In the genomic region with DNA sequence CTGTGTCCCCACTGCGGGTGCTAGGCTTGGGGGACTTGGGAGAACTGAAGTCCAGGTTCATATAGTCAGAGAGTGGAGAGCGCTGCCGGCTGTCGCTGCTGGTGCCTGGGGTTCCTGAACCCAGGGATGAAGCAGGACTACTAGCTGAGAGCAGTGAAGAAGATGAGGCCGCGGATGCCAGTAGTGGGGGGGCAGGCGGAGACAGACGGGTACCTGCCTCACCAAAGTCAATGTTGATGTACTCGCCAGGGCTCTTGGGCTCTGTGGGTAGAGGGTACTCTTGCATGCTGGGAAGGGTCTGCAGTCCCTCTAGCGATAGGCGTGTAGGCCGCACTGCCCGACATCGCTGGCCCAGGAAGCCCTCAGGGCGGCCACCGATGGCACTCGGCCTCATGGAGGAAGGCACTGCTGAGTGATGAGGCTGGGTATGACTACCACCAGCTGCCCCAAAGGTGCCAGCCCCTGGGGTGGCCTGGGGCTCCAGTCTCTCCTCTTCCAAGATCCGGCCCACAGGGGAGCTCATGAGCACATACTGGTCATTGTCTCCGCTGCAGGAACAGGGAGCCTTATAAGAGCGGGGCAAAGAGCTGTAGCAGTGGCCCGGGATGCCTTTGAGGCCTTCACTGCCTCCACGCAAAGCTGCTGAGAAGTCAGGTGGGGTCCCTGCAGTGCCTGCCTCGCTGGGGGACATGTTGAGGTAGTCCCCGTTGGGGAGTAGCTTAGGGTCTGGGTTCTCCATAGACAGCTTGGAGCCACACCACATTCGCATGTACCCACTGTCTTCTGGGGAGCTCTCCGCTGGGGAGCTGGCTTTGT, we compare ENCODE assay signal across 7 mouse cellular contexts. TPM values are rescaled to one million over a fixed set of nuclear protein-coding genes. Genes with fewer than 3 reads are reported as not detected.
A peak's percentile ranks its signal among the peaks of the same experiment; 100 is the strongest.
DNase-seq lines count a peak whose midpoint lies in the region; ATAC-seq lines count a peak whose summit lies in the region.

No protein-coding gene starts in this region.

- no peak overlapping the region for H3K27ac ChIP-seq in lung, embryonic 15.5 days
- H3K27ac ChIP-seq in hindbrain, embryonic 10.5 days: peak overlapping the region; percentile 99

- WGBS in lung, embryonic 15.5 days: 87% methylated on average over 26 of the region's 26 CpGs
- WGBS in hindbrain, embryonic 10.5 days: 89% methylated on average over 26 of the region's 26 CpGs

- no peaks in the 10 kb centered on the region for H3K9me3 ChIP-seq in lung, embryonic 15.5 days
- no peaks in the 10 kb centered on the region for H3K9me3 ChIP-seq in hindbrain, embryonic 10.5 days

- peak overlapping the region; percentile 68; the same call in 1 of the 2 replicates for H3K4me3 ChIP-seq in lung, embryonic 15.5 days
- H3K4me3 ChIP-seq in hindbrain, embryonic 10.5 days: peak overlapping the region; percentile 88

- H3K9ac ChIP-seq in lung, embryonic 15.5 days: no peak overlapping the region

- H3K4me1 ChIP-seq in lung, embryonic 15.5 days: peaks cover 63% of the 10 kb centered on the region
- H3K4me1 ChIP-seq in hindbrain, embryonic 10.5 days (replicated peaks): peaks cover 88% of the 10 kb centered on the region

- DNase-seq in lung, adult 18-20 months: no peak
- DNase-seq in cerebellum, adult 9-10 months: peak; percentile 53
- no peak for DNase-seq in hindbrain, embryonic 10.5 days (ENCODE audit: low spot score)
- DNase-seq in lung, postnatal 10 days: peak; percentile 10
- DNase-seq in layer of hippocampus, adult 8-10 months (ENCODE audit: low spot score in 2 of 2): no peak
- DNase-seq in natural killer cell, adult 2 months (ENCODE audit: low spot score in 2 of 2): no peak

- no peaks in the 10 kb centered on the region for H3K36me3 ChIP-seq in lung, embryonic 15.5 days
- H3K36me3 ChIP-seq in hindbrain, embryonic 10.5 days: peaks cover 27% of the 10 kb centered on the region

- ATAC-seq in lung, embryonic 15.5 days (ENCODE audit: borderline replicate concordance, extremely low read depth, low FRiP score, low TSS enrichment): no peak

- H3K4me2 ChIP-seq in lung, embryonic 15.5 days: peak overlapping the region; percentile 91

- H3K27me3 ChIP-seq in lung, embryonic 15.5 days: peaks cover 3% of the 10 kb centered on the region; the same call in 1 of the 2 replicates
- peaks cover 12% of the 10 kb centered on the region; the same call in 1 of the 2 replicates for H3K27me3 ChIP-seq in hindbrain, embryonic 10.5 days (ENCODE audit: insufficient read depth, poor library complexity, severe bottlenecking)

RNA-seq across cellular contexts. Expression of a gene that starts 2.6 kb away (rescaled TPM):
- polyA plus RNA-seq in lung, embryonic 15.5 days (2015; fragmentation: Nextera tagmentation; extraction: Ambion mirVana): 4.1 TPM in 2 replicates
- polyA plus RNA-seq in hindbrain, embryonic 10.5 days (2016; fragmentation: Nextera tagmentation; extraction: Ambion mirVana): 4.9 and 6.0 TPM in 2 replicates
- total RNA-seq in layer of hippocampus, adult 8-10 months (2022): 10 to 100 TPM; 54.1 to 72.4 (median 64.9) TPM

Comparison
In these comparisons a context has a peak if more than half of its experiments do, and no peak if none do; other contexts are left out.
1. DNase-seq: peak in cerebellum, adult 9-10 months (single experiment) and lung, postnatal 10 days (single experiment); none in lung, adult 18-20 months (0 of 2), hindbrain, embryonic 10.5 days (single experiment), layer of hippocampus, adult 8-10 months (0 of 2) and natural killer cell, adult 2 months (0 of 2).